Mouse (Mus musculus): ENCODE results near the gene Tcte1. TPM values are rescaled to one million over a fixed set of nuclear protein-coding genes. Genes with fewer than 3 reads are reported as not detected.
A peak's percentile ranks its signal among the peaks of the same experiment; 100 is the strongest.

Gene Tcte1
- polyA plus RNA-seq (2014; fragmentation: Nextera tagmentation; extraction: Ambion mirVana), result 5.7 and 8.5 TPM in 2 replicates

- H3K36me3 ChIP-seq (ENCODE audit: control insufficient read depth, insufficient read depth, low read length), result peaks cover 10% of the 10 kb centered on the region
- no peak within 1 kb of the TSS for H3K27ac ChIP-seq (ENCODE audit: low read depth, low read length)
- 0% methylated on average over 21 of the region's 21 CpGs for WGBS
- H3K4me3 ChIP-seq (ENCODE audit: low read depth, low read length), result peak within 1 kb of the TSS; percentile 25
- H3K27me3 ChIP-seq (replicated peaks; ENCODE audit: control insufficient read depth, insufficient read depth, low read length), result peaks cover 11% of the 10 kb centered on the region
- peak within 1 kb of the TSS; percentile 58 for H3K9ac ChIP-seq (ENCODE audit: low read length)
- H3K9me3 ChIP-seq (replicated peaks; ENCODE audit: control insufficient read depth, low read length), result no peaks in the 10 kb centered on the region
- H3K4me2 ChIP-seq (ENCODE audit: low read length), result peak within 1 kb of the TSS; percentile 60
- no peaks in the 10 kb centered on the region; the same call in 1 of the 2 replicates for H3K4me1 ChIP-seq (ENCODE audit: control insufficient read depth, insufficient read depth, low read length)
- ATAC-seq (peak; percentile 86), DNase-seq (ENCODE audit: low spot score) (peak; percentile 81)
Observed at GRCm38 (mm10) chr17:45523263-45523662, at the start of gene Tcte1. Gene Tcte1, plus strand, starts transcription at chr17:45523434.

GRCm38 (mm10) chr17:45473667-45474066 is 49.6 kb upstream of the Tcte1 start:
- no peak overlapping the region for H3K27ac ChIP-seq (ENCODE audit: low read depth, low read length)
- H3K36me3 ChIP-seq (ENCODE audit: control insufficient read depth, insufficient read depth, low read length), result no peaks in the 10 kb centered on the region
- ATAC-seq (no peak), DNase-seq (ENCODE audit: low spot score) (no peak)
- peaks cover 9% of the 10 kb centered on the region; the same call in 1 of the 2 replicates for H3K4me1 ChIP-seq (ENCODE audit: control insufficient read depth, insufficient read depth, low read length)
- no peak overlapping the region for H3K4me3 ChIP-seq (ENCODE audit: low read depth, low read length)
- H3K9me3 ChIP-seq (replicated peaks; ENCODE audit: control insufficient read depth, low read length), result no peaks in the 10 kb centered on the region
- 82% methylated on average over 6 of the region's 6 CpGs for WGBS
- H3K27me3 ChIP-seq (replicated peaks; ENCODE audit: control insufficient read depth, insufficient read depth, low read length), result no peaks in the 10 kb centered on the region
- H3K4me2 ChIP-seq (ENCODE audit: low read length), result no peak overlapping the region
- H3K9ac ChIP-seq (ENCODE audit: low read length), result no peak overlapping the region

GRCm38 (mm10) chr17:45474146-45474545 is 49.1 kb upstream of the Tcte1 start:
- peaks cover 9% of the 10 kb centered on the region; the same call in 1 of the 2 replicates for H3K4me1 ChIP-seq (ENCODE audit: control insufficient read depth, insufficient read depth, low read length)
- H3K27ac ChIP-seq (ENCODE audit: low read depth, low read length), result no peak overlapping the region
- H3K9ac ChIP-seq (ENCODE audit: low read length), result peak overlapping the region; percentile 58
- ATAC-seq (peak; percentile 35; the same call in 1 of the 2 replicates), DNase-seq (ENCODE audit: low spot score) (no peak)
- H3K27me3 ChIP-seq (replicated peaks; ENCODE audit: control insufficient read depth, insufficient read depth, low read length), result no peaks in the 10 kb centered on the region
- no peaks in the 10 kb centered on the region for H3K9me3 ChIP-seq (replicated peaks; ENCODE audit: control insufficient read depth, low read length)
- H3K4me2 ChIP-seq (ENCODE audit: low read length), result peak overlapping the region; percentile 64
- peak overlapping the region; percentile 35 for H3K4me3 ChIP-seq (ENCODE audit: low read depth, low read length)
- no peaks in the 10 kb centered on the region for H3K36me3 ChIP-seq (ENCODE audit: control insufficient read depth, insufficient read depth, low read length)
- WGBS, result 64% methylated on average over 8 of the region's 8 CpGs

- Histone ChIP-seq H3K36me3 (ENCODE audit: control insufficient read depth, insufficient read depth, low read length) (no peaks in the 10 kb centered on the region), H3K27me3 (replicated peaks; ENCODE audit: control insufficient read depth, insufficient read depth, low read length) (no peaks in the 10 kb centered on the region), H3K9me3 (replicated peaks; ENCODE audit: control insufficient read depth, low read length) (no peaks in the 10 kb centered on the region), H3K4me3 (ENCODE audit: low read depth, low read length) (peak within 1 kb of the TSS; percentile 35), H3K9ac (ENCODE audit: low read length) (peak within 1 kb of the TSS; percentile 58), H3K27ac (ENCODE audit: low read depth, low read length) (peak within 1 kb of the TSS; percentile 44; the same call in 1 of the 2 replicates), H3K4me2 (ENCODE audit: low read length) (peak within 1 kb of the TSS; percentile 64), H3K4me1 (ENCODE audit: control insufficient read depth, insufficient read depth, low read length) (peaks cover 9% of the 10 kb centered on the region; the same call in 1 of the 2 replicates)
- ATAC-seq, result peak; percentile 91
- WGBS, result 6% methylated on average over 30 of the region's 30 CpGs
- DNase-seq (ENCODE audit: low spot score), result peak; percentile 85
Observed at GRCm38 (mm10) chr17:45474669-45475465, 48.4 kb upstream of the Tcte1 start, which contains the start of gene Spats1. Gene Spats1, minus strand, starts transcription at chr17:45475415.

GRCm38 (mm10) chr17:45478234-45478825 is 44.9 kb upstream of the Tcte1 start:
- ATAC-seq (peak; percentile 47), DNase-seq (ENCODE audit: low spot score) (peak; percentile 85)
- 25% methylated on average over 12 of the region's 12 CpGs for WGBS
- no peak overlapping the region for H3K9ac ChIP-seq (ENCODE audit: low read length)
- 0 out of 2 replicates have a peak, but pooled peaks cover 3% of the 10 kb centered on the region for H3K9me3 ChIP-seq (replicated peaks; ENCODE audit: control insufficient read depth, low read length)
- H3K27ac ChIP-seq (ENCODE audit: low read depth, low read length), result no peak overlapping the region
- no peak overlapping the region for H3K4me2 ChIP-seq (ENCODE audit: low read length)
- no peak overlapping the region for H3K4me3 ChIP-seq (ENCODE audit: low read depth, low read length)
- H3K4me1 ChIP-seq (ENCODE audit: control insufficient read depth, insufficient read depth, low read length), result peaks cover 9% of the 10 kb centered on the region; the same call in 1 of the 2 replicates
- H3K27me3 ChIP-seq (replicated peaks; ENCODE audit: control insufficient read depth, insufficient read depth, low read length), result no peaks in the 10 kb centered on the region
- H3K36me3 ChIP-seq (ENCODE audit: control insufficient read depth, insufficient read depth, low read length), result no peaks in the 10 kb centered on the region

- no peak for ATAC-seq
- WGBS, result 37% methylated on average over 2 of the region's 2 CpGs
Observed at GRCm38 (mm10) chr17:45480429-45480828, 42.8 kb upstream of the Tcte1 start.

GRCm38 (mm10) chr17:45485581-45485980 is 37.7 kb upstream of the Tcte1 start:
- no peak overlapping the region for H3K4me3 ChIP-seq (ENCODE audit: low read depth, low read length)
- no peaks in the 10 kb centered on the region for H3K36me3 ChIP-seq (ENCODE audit: control insufficient read depth, insufficient read depth, low read length)
- H3K4me1 ChIP-seq (ENCODE audit: control insufficient read depth, insufficient read depth, low read length), result no peaks in the 10 kb centered on the region
- no peaks in the 10 kb centered on the region for H3K27me3 ChIP-seq (replicated peaks; ENCODE audit: control insufficient read depth, insufficient read depth, low read length)
- ATAC-seq (no peak), DNase-seq (ENCODE audit: low spot score) (no peak)
- no peak overlapping the region for H3K9ac ChIP-seq (ENCODE audit: low read length)
- H3K9me3 ChIP-seq (replicated peaks; ENCODE audit: control insufficient read depth, low read length), result 0 out of 2 replicates have a peak, but pooled peaks cover 3% of the 10 kb centered on the region
- WGBS, result 86% methylated on average over 7 of the region's 7 CpGs
- no peak overlapping the region for H3K27ac ChIP-seq (ENCODE audit: low read depth, low read length)
- no peak overlapping the region for H3K4me2 ChIP-seq (ENCODE audit: low read length)

More at GRCm38 (mm10) chr17:45480429-45480828, 42.8 kb upstream of the Tcte1 start:
- Histone ChIP-seq H3K4me1 (ENCODE audit: control insufficient read depth, insufficient read depth, low read length) (no peaks in the 10 kb centered on the region), H3K4me3 (ENCODE audit: low read depth, low read length) (no peak overlapping the region), H3K27me3 (replicated peaks; ENCODE audit: control insufficient read depth, insufficient read depth, low read length) (no peaks in the 10 kb centered on the region), H3K9ac (ENCODE audit: low read length) (no peak overlapping the region), H3K4me2 (ENCODE audit: low read length) (no peak overlapping the region), H3K36me3 (ENCODE audit: control insufficient read depth, insufficient read depth, low read length) (no peaks in the 10 kb centered on the region), H3K27ac (ENCODE audit: low read depth, low read length) (no peak overlapping the region), H3K9me3 (replicated peaks; ENCODE audit: control insufficient read depth, low read length) (0 out of 2 replicates have a peak, but pooled peaks cover 3% of the 10 kb centered on the region)
- DNase-seq (ENCODE audit: low spot score), result no peak

- 15% methylated on average over 5 of the region's 5 CpGs for WGBS
- H3K9me3 ChIP-seq (replicated peaks; ENCODE audit: control insufficient read depth, low read length), result no peaks in the 10 kb centered on the region
- no peak overlapping the region for H3K4me3 ChIP-seq (ENCODE audit: low read depth, low read length)
- H3K36me3 ChIP-seq (ENCODE audit: control insufficient read depth, insufficient read depth, low read length), result no peaks in the 10 kb centered on the region
- H3K4me2 ChIP-seq (ENCODE audit: low read length), result no peak overlapping the region
- H3K27me3 ChIP-seq (replicated peaks; ENCODE audit: control insufficient read depth, insufficient read depth, low read length), result no peaks in the 10 kb centered on the region
- no peak overlapping the region for H3K27ac ChIP-seq (ENCODE audit: low read depth, low read length)
- no peak for DNase-seq (ENCODE audit: low spot score)
- H3K4me1 ChIP-seq (ENCODE audit: control insufficient read depth, insufficient read depth, low read length), result no peaks in the 10 kb centered on the region
- ATAC-seq, result no peak
- H3K9ac ChIP-seq (ENCODE audit: low read length), result no peak overlapping the region
Observed at GRCm38 (mm10) chr17:45487216-45487615, 36.0 kb upstream of the Tcte1 start.

Data from forebrain, embryonic 14.5 days (tissue).